Mouse (Mus musculus) E14TG2a.4 (cell line): ENCODE data around the gene Pitx2.

Experiments
- H3K27me3 ChIP-seq: 2 replicates; pipeline ENCODE4 v1.6.1; 2014; ENCODE audit warnings: low read length, control low read depth; ENCODE audit not compliant: insufficient read depth
- H3K36me3 ChIP-seq: 2 replicates; pipeline ENCODE4 v1.6.1; 2014; ENCODE audit warnings: low read length, control low read depth; ENCODE audit not compliant: insufficient read depth
- H3K4me1 ChIP-seq: replicated peaks from 2 replicates; pipeline ENCODE4 v1.6.1; 2014; ENCODE audit warnings: low read depth, low read length, control low read depth
- H3K4me3 ChIP-seq: replicated peaks from 2 replicates; pipeline ENCODE4 v1.5.1; 2014; ENCODE audit warnings: mild to moderate bottlenecking, low read length
- H3K9me3 ChIP-seq: 2 replicates; pipeline ENCODE4 v1.6.1; 2014; ENCODE audit warnings: low read length, control low read depth
- CTCF ChIP-seq: conservative IDR thresholded peaks from 2 replicates; pipeline ENCODE4 v1.5.1; 2014; ENCODE audit warnings: low read length
- NANOG ChIP-seq: IDR thresholded peaks from 2 replicates; pipeline ENCODE4 v1.6.1; 2014; ENCODE audit warnings: borderline replicate concordance, low read length, mixed read lengths
- POU5F1 ChIP-seq: IDR thresholded peaks from 2 replicates; pipeline ENCODE4 v1.6.1; 2014; ENCODE audit warnings: low read length, borderline replicate concordance

The Pitx2 gene

DNA sequence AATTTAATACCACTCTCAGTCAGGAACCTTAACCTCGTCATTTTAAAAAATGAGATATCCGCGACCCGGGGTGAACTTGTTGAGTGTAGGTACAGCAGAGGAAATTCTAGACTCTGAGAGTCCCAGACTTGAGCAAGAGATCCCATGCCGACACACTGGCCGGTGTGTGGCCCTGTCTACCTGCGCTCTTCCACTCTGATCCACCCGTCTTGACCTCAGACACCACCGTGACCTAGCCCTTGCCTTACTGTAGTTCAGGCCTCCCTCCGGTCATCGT is 1.1 kb upstream of the Pitx2 start:
- TF ChIP-seq NANOG, result no peak
- no peak for TF ChIP-seq POU5F1
- TF ChIP-seq CTCF, result no peak
- Histone ChIP-seq H3K4me3 (no peak overlapping the region), H3K27me3 (peaks cover 90% of the 10 kb centered on the region), H3K4me1 (peaks cover 38% of the 10 kb centered on the region), H3K36me3 (no peaks in the 10 kb centered on the region), H3K9me3 (no peaks in the 10 kb centered on the region)

DNA sequence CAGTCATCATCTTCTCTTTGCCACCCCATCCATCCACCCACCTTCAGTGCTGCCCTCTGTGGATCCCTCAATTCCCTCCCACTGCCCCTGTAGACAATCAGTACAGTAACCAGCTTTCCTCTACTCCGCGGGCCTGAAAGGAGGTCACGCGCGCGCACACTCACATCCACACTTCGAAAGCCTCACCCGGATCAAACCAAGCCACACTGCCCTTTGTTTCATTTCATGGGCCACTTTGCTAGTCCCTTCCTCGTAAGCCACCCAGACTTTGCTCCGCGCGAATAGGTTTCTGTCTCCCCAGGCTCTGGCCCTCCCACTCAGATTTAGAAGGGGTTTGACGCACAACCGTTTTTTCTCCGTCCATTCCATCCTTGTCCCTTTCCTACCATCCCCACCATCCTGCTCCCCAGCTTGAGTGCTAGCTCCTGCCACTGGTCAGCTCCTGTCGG is 494 bp upstream of the Pitx2 start:
- H3K36me3 ChIP-seq, result no peaks in the 10 kb centered on the region
- H3K4me1 ChIP-seq, result peaks cover 44% of the 10 kb centered on the region
- TF ChIP-seq POU5F1 (no peak), NANOG (no peak), CTCF (no peak)
- peak overlapping the region; percentile 68 for H3K4me3 ChIP-seq
- H3K27me3 ChIP-seq, result peaks cover 94% of the 10 kb centered on the region
- H3K9me3 ChIP-seq, result no peaks in the 10 kb centered on the region

GRCm38 (mm10) chr3:129200501-129200890 is 818 bp downstream of the Pitx2 start:
- H3K36me3 ChIP-seq, result no peaks in the 10 kb centered on the region
- peaks cover 47% of the 10 kb centered on the region for H3K4me1 ChIP-seq
- TF ChIP-seq CTCF (no peak), POU5F1 (no peak), NANOG (no peak)
- H3K4me3 ChIP-seq, result peak overlapping the region; percentile 68; the same call in 1 of the 2 replicates
- H3K27me3 ChIP-seq, result peaks cover 94% of the 10 kb centered on the region
- no peaks in the 10 kb centered on the region for H3K9me3 ChIP-seq

DNA sequence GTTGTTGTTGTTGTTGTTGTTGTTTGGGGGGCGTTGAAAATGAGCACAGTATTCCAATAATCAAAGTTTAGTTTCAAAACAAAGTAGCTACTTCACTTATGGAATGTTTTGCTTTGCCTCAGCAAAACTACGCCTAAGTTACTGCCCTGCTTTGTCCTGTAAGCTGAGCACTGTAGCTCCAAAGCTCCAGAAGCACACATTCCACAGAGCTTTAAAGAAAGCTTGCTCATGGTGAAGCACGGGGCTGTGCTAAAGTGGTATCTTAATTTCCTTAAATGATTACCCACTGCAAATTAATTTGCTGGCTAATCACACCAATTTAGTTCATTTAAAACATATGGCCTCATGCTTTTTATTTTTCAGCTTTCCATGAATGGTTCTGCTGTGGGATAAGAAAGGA is 1.5 kb downstream of the Pitx2 start:
- peaks cover 95% of the 10 kb centered on the region for H3K27me3 ChIP-seq
- no peak for TF ChIP-seq NANOG
- TF ChIP-seq POU5F1, result no peak
- no peak for TF ChIP-seq CTCF
- no peaks in the 10 kb centered on the region for H3K36me3 ChIP-seq
- peaks cover 47% of the 10 kb centered on the region for H3K4me1 ChIP-seq
- no peak overlapping the region for H3K4me3 ChIP-seq
- H3K9me3 ChIP-seq, result no peaks in the 10 kb centered on the region

GRCm38 (mm10) chr3:129201681-129202255 is 2.1 kb downstream of the Pitx2 start:
- Histone ChIP-seq H3K9me3 (no peaks in the 10 kb centered on the region), H3K36me3 (no peaks in the 10 kb centered on the region), H3K4me1 (peaks cover 48% of the 10 kb centered on the region), H3K4me3 (no peak overlapping the region), H3K27me3 (peaks cover 94% of the 10 kb centered on the region)
- no peak for TF ChIP-seq NANOG
- TF ChIP-seq POU5F1, result no peak
- TF ChIP-seq CTCF, result no peak

- Histone ChIP-seq H3K4me3 (peak overlapping the region; percentile 79), H3K9me3 (no peaks in the 10 kb centered on the region), H3K27me3 (peaks cover 94% of the 10 kb centered on the region), H3K36me3 (no peaks in the 10 kb centered on the region), H3K4me1 (peaks cover 55% of the 10 kb centered on the region)
- no peak for TF ChIP-seq NANOG
- TF ChIP-seq POU5F1, result no peak
- no peak for TF ChIP-seq CTCF
These were observed 3.4 kb downstream of the Pitx2 start for GRCm38 (mm10) chr3:129202871-129203740.

GRCm38 (mm10) chr3:129203761-129204440 is 4.2 kb downstream of the Pitx2 start:
- Histone ChIP-seq H3K36me3 (no peaks in the 10 kb centered on the region), H3K27me3 (peaks cover 94% of the 10 kb centered on the region), H3K4me1 (peaks cover 56% of the 10 kb centered on the region), H3K4me3 (peak overlapping the region; percentile 79), H3K9me3 (no peaks in the 10 kb centered on the region)
- TF ChIP-seq CTCF (no peak), POU5F1 (no peak), NANOG (no peak)
